Mouse (Mus musculus) CH12.LX (cell line): ENCODE data around the gene Znrf3. TPM values are rescaled to one million over a fixed set of nuclear protein-coding genes. Genes with fewer than 3 reads are reported as not detected.
"Not testable (repeated sequence)": the region's sequence is repeated elsewhere in the genome, so short reads cannot be mapped to it uniquely, and the experiment has no call there.

Source experiments
- DNase-seq: peaks from one replicate; pipeline ENCODE4 v3.0.0-alpha.2; 2013; ENCODE audit errors: extremely low read depth
- H3K27ac ChIP-seq: 2 replicates; pipeline ENCODE4 v1.5.1; 2012; ENCODE audit warnings: low read depth, mild to moderate bottlenecking, control low read depth, moderate library complexity; ENCODE audit not compliant: insufficient read depth
- H3K27me3 ChIP-seq: replicated peaks from 2 replicates; pipeline ENCODE3; 2012; ENCODE audit warnings: inconsistent platforms
- H3K36me3 ChIP-seq, 2 experiments: replicated peaks in 1 of 2; 2 replicates each; pipeline versions ENCODE3 to v1.6.1; 2012; ENCODE audit warnings: inconsistent platforms in 1 of 2, low read length in 1 of 2, mild to moderate bottlenecking in 1 of 2, mixed read lengths in 1 of 2, moderate library complexity in 1 of 2; ENCODE audit not compliant: control insufficient read depth in 1 of 2, insufficient read depth in 1 of 2
- H3K4me1 ChIP-seq, 2 experiments: 2 replicates each; pipeline ENCODE4 v1.6.1; 2012; ENCODE audit warnings: inconsistent platforms in 1 of 2, moderate library complexity in 1 of 2; ENCODE audit not compliant: insufficient read depth in 2 of 2, control insufficient read depth in 1 of 2
- H3K4me2 ChIP-seq: 2 replicates; pipeline ENCODE4 v1.6.1; 2012; ENCODE audit warnings: low read depth, mild to moderate bottlenecking, control low read depth; ENCODE audit not compliant: poor library complexity, insufficient read depth, severe bottlenecking
- H3K4me3 ChIP-seq, 3 experiments: fragments of 150-350 bp in 1 of 3; sonication (generic) in 1 of 3; replicated peaks in 1 of 3; 2 replicates each; pipeline versions ENCODE3 to v1.5.1; 2011 to 2012; ENCODE audit warnings: low read depth in 2 of 3, low read length in 2 of 3, mild to moderate bottlenecking in 2 of 3, moderate library complexity in 2 of 3, control low read depth in 1 of 3, improper control_type of control experiment in 1 of 3, inconsistent platforms in 1 of 3, mixed read lengths in 1 of 3; ENCODE audit not compliant: poor library complexity in 1 of 3
- H3K79me2 ChIP-seq: replicated peaks from 2 replicates; pipeline ENCODE4 v1.6.1; 2012; ENCODE audit warnings: mild to moderate bottlenecking, moderate library complexity; ENCODE audit not compliant: control insufficient read depth, poor library complexity, insufficient read depth, severe bottlenecking; ENCODE audit errors: extremely low read depth
- H3K9ac ChIP-seq: 2 replicates; pipeline ENCODE4 v1.6.1; 2012; ENCODE audit warnings: low read depth, mild to moderate bottlenecking, control low read depth, moderate library complexity; ENCODE audit not compliant: insufficient read depth
- H3K9me3 ChIP-seq: replicated peaks from 2 replicates; pipeline ENCODE3; 2012; ENCODE audit warnings: low read length, inconsistent platforms, mixed read lengths
- HCFC1 ChIP-seq: IDR thresholded peaks from 2 replicates; pipeline ENCODE4 v1.6.1; 2012; ENCODE audit warnings: low read depth, mild to moderate bottlenecking, inconsistent platforms, low read length, improper control_type of control experiment
- IRF4 ChIP-seq: IDR thresholded peaks from 2 replicates; pipeline ENCODE4 v1.6.1; 2014; ENCODE audit warnings: low read depth, mild to moderate bottlenecking, inconsistent platforms, low read length, improper control_type of control experiment
- MAZ ChIP-seq: IDR thresholded peaks from 2 replicates; pipeline ENCODE4 v1.6.1; 2012; ENCODE audit warnings: low read depth, mild to moderate bottlenecking, inconsistent platforms, low read length, improper control_type of control experiment, moderate library complexity
- POLR2AphosphoS2 ChIP-seq: IDR thresholded peaks from 2 replicates; pipeline ENCODE4 v1.6.1; 2011; ENCODE audit warnings: low read depth, low read length, improper control_type of control experiment
- RCOR1 ChIP-seq: conservative IDR thresholded peaks from 2 replicates; pipeline ENCODE4 v1.6.1; 2012; ENCODE audit warnings: low read depth, mild to moderate bottlenecking, inconsistent platforms, low read length, improper control_type of control experiment
- TBP ChIP-seq: conservative IDR thresholded peaks from 2 replicates; pipeline ENCODE4 v1.6.1; 2011; ENCODE audit warnings: low read depth, low read length, improper control_type of control experiment
- ZKSCAN1 ChIP-seq: IDR thresholded peaks from 2 replicates; pipeline ENCODE4 v1.6.1; 2012; ENCODE audit warnings: low read depth, inconsistent platforms, low read length, improper control_type of control experiment, borderline replicate concordance
- ZNF384 ChIP-seq: IDR thresholded peaks from 2 replicates; pipeline ENCODE4 v1.6.1; 2012; ENCODE audit warnings: low read depth, low read length, improper control_type of control experiment, inconsistent platforms
- dilution Hi-C: fragments of 300-500 bp; cut with MboI; formaldehyde crosslinking; loops from 2 replicates; pipeline ENCODE4 v1.14.3; 2020; ENCODE audit warnings: low sequenced_read_pairs; ENCODE audit not compliant: extremely low pct_unique_long_range_greater_than_20kb, extremely low pct_ligation_motif_present
- in situ Hi-C: fragments of 300-500 bp; cut with MboI; formaldehyde crosslinking; loops from 3 replicates; pipeline ENCODE4 v1.14.3; 2019; ENCODE audit warnings: low sequenced_read_pairs, low pct_ligation_motif_present, low pct_unique_long_range_greater_than_20kb, mixed read lengths
- polyA plus RNA-seq: library from polyadenylated mRNA; unstranded; fragments of >175 nt; gene quantifications from 2 replicates; pipeline ENCODE4 v1.2.1, GENCODE M21; 2012; ENCODE audit warnings: low read depth; ENCODE audit not compliant: insufficient read length
- total RNA-seq, 2 experiments: library from RNA; depleted of rRNA; stranded (reverse); fragments of 300-350 nt in 1 of 2; fragments of >200 nt in 1 of 2; gene quantifications; 2 replicates each; pipeline ENCODE4 v1.2.3; 2012 to 2014

Gene Znrf3
- total and polyA plus RNA-seq, 3 experiments, result 1.1 to 2.7 (median 1.3) TPM

DNA sequence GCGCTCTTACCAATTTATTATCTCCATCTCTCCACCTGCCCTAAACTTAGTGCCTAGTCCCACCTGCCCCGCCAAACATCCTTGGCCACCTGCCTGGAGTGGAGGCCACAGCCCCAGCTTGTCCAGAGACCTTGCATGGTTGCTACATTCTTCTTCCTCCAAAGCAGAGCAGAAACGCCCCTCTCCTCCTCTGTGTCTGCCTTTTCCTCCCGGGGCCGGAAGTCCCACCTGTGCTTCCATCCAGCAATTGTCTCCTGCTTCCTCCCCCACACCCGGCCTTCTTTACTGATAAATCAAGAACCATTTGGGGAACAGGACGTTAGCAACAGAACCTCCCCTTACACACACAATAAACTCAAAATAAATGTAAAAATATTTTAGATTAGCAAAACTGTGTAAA lies 33.5 kb upstream of the Znrf3 start:
- no peak overlapping the region for H3K27ac ChIP-seq

DNA sequence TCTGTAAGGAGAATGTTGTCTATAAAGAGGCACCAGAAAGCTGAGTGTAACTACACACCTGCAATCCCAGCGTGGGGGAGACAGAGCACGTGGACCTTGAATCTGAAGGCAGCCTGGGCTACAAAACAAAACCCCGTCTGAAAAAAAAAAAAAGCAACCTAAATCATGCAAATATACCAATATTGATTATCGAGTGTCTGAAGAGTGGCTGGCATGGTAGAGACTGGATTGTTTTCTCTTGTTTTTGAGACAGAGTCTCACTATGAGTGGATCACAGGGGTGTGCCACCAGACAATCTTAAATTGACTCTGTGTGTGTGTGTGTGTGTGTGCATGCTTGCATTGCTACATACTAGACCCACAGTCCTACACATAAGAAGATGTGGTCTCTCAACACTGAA lies 32.2 kb upstream of the Znrf3 start:
- Histone ChIP-seq H3K27ac (no peak overlapping the region), H3K36me3 (no peaks in the 10 kb centered on the region), H3K79me2 (no peaks in the 10 kb centered on the region), H3K4me1 (0 out of 4 replicates have a peak, but pooled peaks cover 0 to 2% of the 10 kb centered on the region in 2 experiments), H3K4me2 (no peak overlapping the region), H3K4me3 (no peak overlapping the region), H3K9me3 (no peaks in the 10 kb centered on the region), H3K9ac (no peak overlapping the region), H3K27me3 (no peaks in the 10 kb centered on the region)
- in situ Hi-C loops (no loop called here), dilution Hi-C loops (no loop called here)
- TF ChIP-seq ZKSCAN1, result no peak
- no peak for TF ChIP-seq MAZ
- no peak for TF ChIP-seq IRF4
- TF ChIP-seq ZNF384, result peak; percentile 51
- DNase-seq, result no peak

More for the DNA sequence above, 33.5 kb upstream of the Znrf3 start:
- no peak overlapping the region for H3K4me2 ChIP-seq
- DNase-seq, result no peak
- H3K36me3 ChIP-seq, result no peaks in the 10 kb centered on the region
- dilution Hi-C loops (no loop called here), in situ Hi-C loops (no loop called here)
- TF ChIP-seq POLR2AphosphoS2 (no peak), RCOR1 (no peak), HCFC1 (no peak)
- no peaks in the 10 kb centered on the region for H3K9me3 ChIP-seq
- 0 out of 4 replicates have a peak, but pooled peaks cover 0 to 2% of the 10 kb centered on the region in 2 experiments for H3K4me1 ChIP-seq
- H3K79me2 ChIP-seq, result no peaks in the 10 kb centered on the region
- H3K4me3 ChIP-seq, result no peak overlapping the region
- no peaks in the 10 kb centered on the region for H3K27me3 ChIP-seq
- no peak overlapping the region for H3K9ac ChIP-seq

DNA sequence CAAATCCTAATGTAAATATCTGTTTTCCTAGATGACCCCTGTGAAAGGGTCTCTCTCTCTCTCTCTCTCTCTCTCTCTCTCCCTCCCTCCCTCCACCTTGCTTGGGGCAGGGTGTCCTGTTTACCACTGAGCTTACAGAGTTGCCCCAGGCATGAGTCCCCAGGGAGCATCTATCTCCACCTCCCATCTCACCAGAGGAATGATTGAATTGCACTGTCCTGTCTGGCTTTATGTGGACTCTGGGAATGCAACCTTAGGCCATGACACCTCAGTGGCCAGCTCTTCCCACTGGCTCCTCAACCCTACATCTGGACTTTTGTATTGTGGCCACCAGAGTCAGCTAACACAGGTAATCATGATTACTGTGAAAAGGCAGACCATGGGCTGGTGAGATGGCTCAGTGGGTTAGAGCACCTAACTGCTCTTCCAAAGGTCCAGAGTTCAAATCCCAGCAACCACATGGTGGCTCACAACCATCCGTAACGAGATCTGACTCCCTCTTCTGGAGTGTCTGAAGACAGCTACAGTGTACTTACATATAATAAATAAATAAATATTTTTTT lies 31.0 kb upstream of the Znrf3 start:
- H3K4me2 ChIP-seq, dilution Hi-C loops, H3K9me3 ChIP-seq, H3K27me3 ChIP-seq, H3K4me1 ChIP-seq, in situ Hi-C loops, H3K9ac ChIP-seq, H3K79me2 ChIP-seq, H3K36me3 ChIP-seq, H3K4me3 ChIP-seq, H3K27ac ChIP-seq, DNase-seq: not testable (repeated sequence)
- TF ChIP-seq TBP, result peak; percentile 64; the same call in 1 of the 2 replicates
